Mouse (Mus musculus): ENCODE measurements around the gene Blzf1.
A peak's percentile ranks its signal among the peaks of the same experiment; 100 is the strongest.

Blzf1 gene

DNA sequence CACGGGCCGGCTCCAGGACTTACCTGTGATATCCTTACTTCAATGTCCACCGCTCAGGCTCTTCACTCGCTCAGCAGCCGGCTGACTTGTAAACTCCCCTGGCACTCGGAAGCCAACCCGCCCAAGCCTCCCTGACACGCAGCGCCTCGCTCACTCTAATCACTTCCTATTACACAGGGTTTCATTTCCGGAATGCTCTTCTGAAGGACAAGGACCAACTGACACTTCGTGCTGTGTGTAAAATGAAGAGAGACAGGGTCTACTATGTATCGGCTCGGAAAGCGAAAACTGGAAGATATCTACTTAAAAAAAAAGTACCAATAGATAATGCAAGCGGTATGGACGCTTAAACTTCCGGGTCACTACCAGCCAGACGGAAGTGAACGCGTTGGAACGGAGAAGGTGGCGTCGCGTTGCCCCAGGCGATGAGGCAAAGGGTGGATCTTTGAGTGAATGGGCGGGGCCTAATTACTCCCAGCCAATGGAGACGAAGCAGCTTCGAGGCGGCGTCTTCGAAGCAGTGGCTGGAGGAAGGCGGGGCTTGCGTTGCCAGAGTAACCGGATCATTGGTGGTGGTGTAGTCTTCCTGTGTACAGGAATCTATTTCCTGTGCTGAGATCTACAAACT lies at the start of gene Blzf1:
TSS of gene Blzf1 (minus strand) at position 366 of the 628 bp plus-strand sequence.
- peak; percentile 99 for DNase-seq (ENCODE audit: low spot score)

DNA sequence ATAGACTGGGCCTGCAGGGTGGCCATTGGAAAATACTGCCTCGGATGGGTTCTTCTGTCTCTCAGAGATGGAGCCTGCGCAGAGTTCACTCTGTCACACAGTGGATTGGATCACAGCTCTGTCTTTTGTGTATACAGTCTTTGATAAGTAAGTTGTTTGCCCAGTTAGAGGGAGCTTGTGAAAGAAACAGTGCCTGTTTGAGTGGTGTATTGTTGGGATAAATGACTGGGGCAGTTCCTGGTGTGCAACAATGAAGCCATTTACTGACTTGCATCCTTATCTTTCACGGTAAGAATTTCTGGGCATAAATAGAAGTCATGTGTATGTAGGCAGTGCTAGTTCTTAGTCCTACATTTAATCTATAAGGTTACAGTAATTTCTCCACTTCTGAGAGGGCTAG lies 46.2 kb upstream of the Blzf1 start:
- DNase-seq (ENCODE audit: low spot score): no peak

- DNase-seq (ENCODE audit: low spot score): peak; percentile 20
These were observed 34.9 kb upstream of the Blzf1 start for GRCm38 (mm10) chr1:164342161-164342560.

DNA sequence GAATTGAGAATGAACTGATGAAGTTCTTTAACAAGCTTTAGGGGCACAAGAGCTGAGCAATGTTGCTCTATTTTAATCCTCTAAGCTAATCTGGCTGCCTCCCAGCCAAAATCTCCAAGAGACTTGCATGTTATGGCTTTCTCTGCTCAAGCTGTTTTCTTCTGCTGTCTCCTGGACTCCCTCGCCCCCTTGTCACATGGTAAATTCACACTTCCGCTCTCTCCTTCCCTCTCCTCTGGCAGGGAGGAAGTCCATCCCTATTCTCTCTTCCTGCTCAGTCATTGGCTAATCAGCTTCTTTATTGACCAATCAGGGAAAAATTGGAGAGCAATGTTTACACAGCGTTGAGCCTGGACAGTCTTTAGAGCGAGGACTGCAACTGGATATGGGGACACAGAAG lies 28.6 kb upstream of the Blzf1 start:
- no peak for DNase-seq (ENCODE audit: low spot score)

DNA sequence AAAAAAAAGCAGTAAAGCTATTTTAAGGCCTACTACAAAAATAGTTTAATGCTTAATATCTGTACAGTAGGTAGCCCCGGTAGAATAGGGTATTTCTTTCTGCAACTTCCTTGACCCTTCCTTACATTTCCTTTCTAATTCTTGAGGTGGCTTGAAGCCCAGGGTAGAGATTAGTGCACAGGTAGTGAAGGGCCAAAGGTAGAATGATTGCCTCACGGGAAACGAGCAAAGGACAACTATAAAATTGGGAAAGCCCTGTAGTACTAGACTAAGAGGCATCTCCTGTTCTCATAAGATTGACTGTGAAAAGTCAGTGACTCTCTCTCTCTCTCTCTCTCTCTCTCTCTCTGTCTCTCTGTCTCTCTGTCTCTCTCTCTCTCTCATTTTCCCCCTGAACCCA lies 28.1 kb upstream of the Blzf1 start:
- no peak for DNase-seq (ENCODE audit: low spot score)

GRCm38 (mm10) chr1:164332559-164332958 lies 25.3 kb upstream of the Blzf1 start:
- no peak for DNase-seq (ENCODE audit: low spot score)

GRCm38 (mm10) chr1:164327764-164328163 lies 20.5 kb upstream of the Blzf1 start:
- DNase-seq (ENCODE audit: low spot score): no peak

DNA sequence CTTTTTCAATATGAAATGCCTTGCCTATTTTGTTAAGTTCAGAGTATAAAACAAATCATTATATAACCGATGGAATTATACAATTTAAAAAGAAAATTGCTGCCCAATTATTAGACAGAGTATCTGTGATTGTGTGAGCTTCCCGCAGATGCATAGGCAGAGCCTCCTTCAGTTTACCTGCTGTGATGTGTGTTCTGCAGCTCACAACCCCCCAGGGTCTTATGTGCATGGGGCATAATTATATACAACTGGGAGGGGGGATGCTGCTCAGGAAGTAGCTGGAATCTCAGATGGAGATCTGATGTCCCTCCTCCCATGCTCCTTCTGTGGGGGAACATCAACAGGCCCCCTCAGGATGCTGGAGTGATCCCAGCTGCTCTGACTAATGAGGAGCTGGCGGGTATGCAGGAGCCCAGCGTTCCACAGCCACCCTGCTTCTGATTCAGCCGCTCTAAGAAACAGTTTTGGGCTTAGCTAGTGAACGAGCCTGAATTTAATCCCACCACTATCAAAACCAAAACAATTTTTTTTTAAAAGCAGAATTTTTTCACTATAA lies 19.4 kb upstream of the Blzf1 start:
- no peak for DNase-seq (ENCODE audit: low spot score)

GRCm38 (mm10) chr1:164324878-164325277 lies 17.6 kb upstream of the Blzf1 start:
- no peak for DNase-seq (ENCODE audit: low spot score)

DNA sequence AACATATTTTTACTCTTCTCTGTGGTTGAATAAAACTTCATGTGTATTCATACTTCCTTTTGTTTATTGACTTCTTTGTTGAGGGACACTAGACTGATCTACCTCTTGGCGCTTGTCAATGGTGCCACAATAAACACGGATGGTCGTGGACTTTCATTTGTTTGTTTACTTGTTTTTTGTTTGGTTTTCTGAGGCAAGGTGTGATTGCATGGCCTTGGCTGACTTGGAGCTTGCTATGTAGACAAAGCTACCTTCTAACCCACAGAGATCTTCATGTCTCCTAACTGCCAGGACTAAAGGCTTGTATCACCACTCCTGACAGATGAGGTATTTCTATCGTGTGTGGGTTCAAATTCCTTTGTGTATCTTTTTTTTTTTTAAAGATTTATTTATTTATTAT lies 16.9 kb upstream of the Blzf1 start:
- no peak for DNase-seq (ENCODE audit: low spot score)

GRCm38 (mm10) chr1:164322987-164323650 lies 15.8 kb upstream of the Blzf1 start:
- no peak for DNase-seq (ENCODE audit: low spot score)

DNA sequence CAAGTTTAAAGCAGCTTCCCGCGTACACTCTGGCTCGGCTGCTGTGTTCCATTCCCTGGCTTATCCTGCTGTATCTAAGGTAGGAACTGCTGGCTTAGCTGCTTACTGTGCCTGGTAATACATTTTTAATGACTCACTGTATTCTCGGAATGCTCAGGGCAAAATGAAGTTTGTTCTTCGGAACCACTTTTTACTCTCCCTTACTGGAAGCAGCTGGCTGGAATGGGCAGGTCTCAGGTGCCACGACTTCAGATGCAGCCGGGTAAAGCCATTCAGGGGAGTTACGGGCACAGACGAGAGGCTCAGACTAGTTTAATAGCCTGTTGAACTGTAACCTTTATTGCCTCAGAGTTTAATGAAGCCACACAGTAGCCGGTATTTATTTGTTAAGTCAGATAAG lies 14.1 kb upstream of the Blzf1 start:
- DNase-seq (ENCODE audit: low spot score): no peak

GRCm38 (mm10) chr1:164320731-164321130 lies 13.4 kb upstream of the Blzf1 start:
- no peak for DNase-seq (ENCODE audit: low spot score)

DNA sequence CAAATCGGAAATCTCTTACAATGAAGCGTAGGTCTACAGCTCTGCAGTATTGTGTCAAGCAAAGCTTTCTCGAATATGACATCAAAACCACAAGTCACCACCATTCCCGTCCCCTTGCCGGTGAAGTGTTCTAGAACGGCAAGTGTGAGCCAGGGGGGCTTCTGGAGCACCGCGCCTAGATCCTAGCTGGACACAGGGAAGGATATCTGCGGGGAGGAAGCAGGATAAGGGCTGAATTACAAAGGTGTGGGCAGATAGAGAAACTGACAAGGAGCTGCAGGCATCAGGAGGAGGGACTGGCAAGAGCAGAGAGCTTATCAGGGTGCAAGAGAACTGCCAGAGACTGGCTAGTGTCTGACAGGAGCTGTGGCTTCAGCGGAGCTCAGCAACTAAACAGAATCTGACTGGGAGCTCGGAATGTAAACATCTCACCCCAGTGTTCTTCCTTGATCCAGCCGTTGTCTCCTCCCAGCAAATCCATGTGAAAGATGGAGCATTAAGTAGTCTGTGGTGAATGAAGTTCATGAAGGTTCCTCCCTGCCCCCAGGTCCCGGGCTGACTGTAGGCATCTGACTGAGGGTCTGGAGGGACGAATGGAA lies 12.4 kb upstream of the Blzf1 start:
- DNase-seq (ENCODE audit: low spot score): no peak

DNA sequence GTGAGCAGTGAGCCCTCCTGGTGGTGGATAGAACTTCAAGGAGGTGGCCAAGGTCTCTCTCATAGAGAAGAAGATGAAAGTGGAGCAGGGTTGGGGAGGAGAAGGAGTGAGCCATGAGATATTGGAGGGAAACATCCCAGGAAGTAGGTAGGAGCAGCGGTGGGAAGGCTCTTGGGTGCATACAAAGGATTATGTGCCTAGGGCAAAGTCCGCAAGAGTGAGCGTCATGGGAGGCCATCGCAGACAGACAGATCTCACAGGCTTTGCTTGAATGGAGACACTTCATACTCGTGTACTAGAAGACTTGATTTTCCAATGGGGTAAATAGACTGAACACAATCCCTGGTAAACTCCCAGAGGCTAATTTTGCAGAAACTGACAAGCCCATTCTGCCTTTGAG lies 11.2 kb upstream of the Blzf1 start:
- no peak for DNase-seq (ENCODE audit: low spot score)

DNA sequence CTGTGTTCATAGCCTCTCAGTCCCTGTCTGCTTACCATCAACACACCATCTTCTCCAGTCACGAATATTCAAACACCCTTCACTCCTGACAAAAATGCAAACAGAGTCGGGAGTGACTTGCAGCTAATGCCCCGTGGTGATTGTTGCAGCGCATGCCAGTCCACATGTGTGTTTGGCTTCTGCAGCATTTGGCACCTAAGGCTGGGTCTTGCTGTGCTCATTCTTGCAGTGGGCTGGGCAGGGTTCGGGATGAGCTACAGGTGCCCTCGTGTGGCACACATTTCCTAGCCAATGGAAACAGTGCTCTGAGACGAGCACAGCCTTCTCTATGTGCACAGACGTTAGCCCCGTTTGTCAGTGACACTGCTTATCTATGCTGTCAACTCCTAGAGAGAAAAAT lies 10.0 kb upstream of the Blzf1 start:
- DNase-seq (ENCODE audit: low spot score): no peak

GRCm38 (mm10) chr1:164316697-164317096 lies 9.4 kb upstream of the Blzf1 start:
- DNase-seq (ENCODE audit: low spot score): peak; percentile 77

- DNase-seq (ENCODE audit: low spot score): peak; percentile 33
These were observed 8.0 kb upstream of the Blzf1 start for GRCm38 (mm10) chr1:164315266-164315665.

DNA sequence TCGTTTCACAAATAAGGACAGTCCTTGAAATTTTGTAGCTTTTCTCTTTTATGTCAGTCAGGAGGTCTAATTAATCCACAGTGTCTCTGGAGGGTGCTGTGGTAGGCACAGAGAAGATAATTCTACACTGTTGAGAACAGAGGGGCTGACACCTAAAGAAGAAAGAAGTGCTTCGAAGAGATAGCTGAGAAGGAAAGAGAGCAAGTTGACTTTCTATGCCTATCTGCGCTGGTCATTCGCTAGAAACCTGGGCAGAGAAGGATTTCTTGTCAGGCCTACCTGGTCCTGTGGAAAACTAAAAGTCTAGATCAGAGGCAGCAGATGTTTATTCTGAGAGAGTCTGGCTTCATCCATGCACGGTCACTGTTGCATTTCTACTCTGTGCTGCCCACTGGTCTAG lies 6.8 kb upstream of the Blzf1 start:
- DNase-seq (ENCODE audit: low spot score): no peak

- DNase-seq (ENCODE audit: low spot score): no peak
These were observed 633 bp upstream of the Blzf1 start for GRCm38 (mm10) chr1:164307922-164308321.

DNA sequence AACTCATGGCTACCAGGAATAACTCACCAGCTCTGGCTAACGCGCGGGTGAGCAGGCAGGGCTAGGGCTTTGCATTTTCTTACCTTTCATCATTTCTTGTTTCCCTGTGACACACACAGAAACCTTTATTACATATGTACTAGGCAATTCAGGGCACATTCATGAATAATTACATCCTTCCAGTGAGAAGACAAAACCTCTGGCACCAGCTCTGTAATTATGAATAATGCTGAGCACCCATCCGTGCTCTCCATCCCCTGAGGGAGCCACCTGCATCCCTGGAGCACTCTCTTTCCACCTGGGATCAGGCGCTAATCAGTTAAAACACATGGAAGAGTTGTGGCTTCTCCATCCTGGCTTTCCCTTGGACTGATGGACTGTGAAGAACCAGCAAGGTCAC lies 3.5 kb downstream of the Blzf1 start, which contains the start of gene Nme7:
TSS of gene Nme7 (plus strand) at position 301 of the 400 bp plus-strand sequence.
- DNase-seq (ENCODE audit: low spot score): no peak

DNA sequence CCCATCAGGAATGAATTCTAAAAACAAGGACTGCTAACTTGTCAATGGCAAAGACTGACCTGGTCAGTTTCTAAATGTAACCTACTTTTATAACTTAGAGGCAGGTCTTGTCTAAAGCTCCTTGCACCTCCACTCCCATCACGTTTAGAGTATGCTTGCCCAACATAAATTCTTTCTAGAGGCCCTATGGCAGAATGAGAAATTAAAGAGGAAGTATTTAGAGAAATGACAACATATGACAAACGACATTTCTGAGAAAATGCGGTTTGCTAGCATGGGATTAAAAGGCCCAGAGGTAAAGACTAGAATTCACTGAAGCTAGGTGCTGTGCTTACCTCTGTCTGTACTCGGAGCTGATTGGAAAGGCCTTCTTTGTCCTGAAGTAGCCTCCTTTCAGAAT lies 5.3 kb downstream of the Blzf1 start:
- no peak for DNase-seq (ENCODE audit: low spot score)

GRCm38 (mm10) chr1:164296473-164296872 lies 10.8 kb downstream of the Blzf1 start:
- DNase-seq (ENCODE audit: low spot score): no peak
